8 mouse cellular contexts compared by ENCODE assay signal in the genomic region with DNA sequence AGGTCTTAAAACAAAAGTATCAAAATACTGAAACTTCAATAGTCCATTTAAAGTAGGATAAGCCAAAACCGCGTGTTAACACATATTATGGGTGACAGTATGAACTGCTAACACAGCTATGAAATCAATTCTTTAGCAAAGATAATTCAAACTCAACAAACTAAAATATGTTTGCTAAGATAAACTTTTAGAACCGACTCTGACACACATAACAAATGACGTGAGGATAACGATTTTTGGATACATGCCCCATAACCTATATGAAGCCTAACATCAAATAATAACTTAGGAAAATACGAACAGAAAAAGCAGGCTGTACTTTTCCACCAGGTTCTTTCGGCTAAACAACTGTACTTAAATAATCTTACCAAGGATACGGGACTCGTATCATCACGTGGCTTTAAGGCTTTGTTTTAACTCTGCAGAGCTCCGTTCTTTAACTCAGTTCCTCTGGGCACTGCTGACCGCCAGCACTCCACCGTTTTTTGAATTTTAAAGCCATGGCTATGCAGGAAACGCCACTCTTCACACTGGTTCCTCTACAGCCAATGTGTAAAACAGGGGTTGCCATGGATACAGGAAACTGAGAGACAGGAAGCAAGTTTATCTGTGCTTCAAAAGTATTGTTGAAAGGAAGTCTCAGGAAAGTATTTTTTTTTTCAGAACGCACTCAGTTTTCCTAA.
A peak's percentile ranks its signal among the peaks of the same experiment; 100 is the strongest.
DNase-seq lines count a peak whose midpoint lies in the region; ATAC-seq and TF ChIP-seq lines count a peak whose summit lies in the region.

No protein-coding gene starts in this region.

- H3K4me1 ChIP-seq in neural tube, embryonic 11.5 days (ENCODE audit: control insufficient read depth, insufficient read depth, low read length) = no peaks in the 10 kb centered on the region
- H3K4me1 ChIP-seq in liver, embryonic 14.5 days (replicated peaks; ENCODE audit: control insufficient read depth in 2 of 2, insufficient read depth in 2 of 2, low read length in 1 of 2) = peaks cover 0 to 7% of the 10 kb centered on the region in 2 experiments; a peak in 1 of 4 replicates

- intact Hi-C loops in heart, postnatal 10 days (cut with DNase I) = no loop called here

- no peak overlapping the region for H3K4me2 ChIP-seq in neural tube, embryonic 11.5 days (ENCODE audit: low read depth)
- H3K4me2 ChIP-seq in liver, embryonic 14.5 days (ENCODE audit: low read depth) = peak overlapping the region; percentile 44

- H3K9ac ChIP-seq in neural tube, embryonic 11.5 days (ENCODE audit: low read length) = no peak overlapping the region
- 0 out of 2 replicates have a peak overlapping the region, but pooled peaks have one; percentile 23 for H3K9ac ChIP-seq in liver, embryonic 14.5 days (replicated peaks)

- H3K27me3 ChIP-seq in neural tube, embryonic 11.5 days (ENCODE audit: control insufficient read depth, insufficient read depth, low read length) = no peaks in the 10 kb centered on the region
- H3K27me3 ChIP-seq in liver, embryonic 14.5 days (ENCODE audit: control insufficient read depth, insufficient read depth, low read length) = no peaks in the 10 kb centered on the region

- no peaks in the 10 kb centered on the region for H3K9me3 ChIP-seq in neural tube, embryonic 11.5 days (ENCODE audit: control insufficient read depth, low read length)
- H3K9me3 ChIP-seq in liver, embryonic 14.5 days (ENCODE audit: control insufficient read depth, low read length) = no peaks in the 10 kb centered on the region

- DNase-seq in neural tube, embryonic 11.5 days (ENCODE audit: low spot score) = peak; percentile 14
- DNase-seq in neural tube, embryonic 10.5 days (ENCODE audit: extremely low spot score, low spot score) = no peak
- peak; percentile 39 for DNase-seq in c-Kit-positive CD71-positive TER-119-negative erythroid progenitor cells, embryonic 14.5 days (ENCODE audit: low read depth)
- peak; percentile 66 to 74 for DNase-seq in heart, postnatal 10 days
- DNase-seq in liver, embryonic 14.5 days (ENCODE audit: low read depth in 3 of 3, low spot score in 3 of 3) = peak; percentile 20 to 37 (median 27)
- DNase-seq in testis, postnatal 14 days (ENCODE audit: low spot score) = no peak
- DNase-seq in retina, postnatal 1 day = no peak

- no peak for TF ChIP-seq CTCF in liver, embryonic 14.5 days (IDR thresholded peaks at IDR 0.05; ENCODE audit: low read depth)

- no peak for ATAC-seq in neural tube, embryonic 11.5 days (ENCODE audit: insufficient read depth, low FRiP score, low TSS enrichment)
- peak; percentile 64 for ATAC-seq in liver, embryonic 14.5 days (ENCODE audit: insufficient read depth)
- peak; percentile 80; the same call in 1 of the 2 replicates for ATAC-seq in neutrophil, adult 5-6 weeks (ENCODE audit: extremely low read depth, insufficient number of reproducible peaks, low FRiP score, poor library complexity, severe bottlenecking)

- no peaks in the 10 kb centered on the region for H3K36me3 ChIP-seq in neural tube, embryonic 11.5 days (ENCODE audit: control insufficient read depth, insufficient read depth, low read length)
- peaks cover 3% of the 10 kb centered on the region for H3K36me3 ChIP-seq in liver, embryonic 14.5 days (replicated peaks; ENCODE audit: control insufficient read depth, insufficient read depth, low read depth)

- H3K27ac ChIP-seq in neural tube, embryonic 11.5 days (ENCODE audit: low read depth, low read length) = no peak overlapping the region
- 0 out of 2 replicates have a peak overlapping the region, but pooled peaks have one; percentile 13 for H3K27ac ChIP-seq in liver, embryonic 14.5 days

- TF ChIP-seq EP300 in liver, embryonic 14.5 days (IDR thresholded peaks at IDR 0.05; ENCODE audit: low read depth) = no peak

- 80% methylated on average over 15 of the region's 15 CpGs for WGBS in neural tube, embryonic 11.5 days
- WGBS in liver, embryonic 14.5 days (ENCODE audit: insufficient replicate concordance) = 11% methylated on average over 15 of the region's 15 CpGs

- H3K4me3 ChIP-seq in neural tube, embryonic 11.5 days (ENCODE audit: low read depth, low read length) = no peak overlapping the region
- H3K4me3 ChIP-seq in liver, embryonic 14.5 days (ENCODE audit: insufficient read depth in 1 of 2, low read depth in 2 of 2, low read length in 2 of 2) = peak overlapping the region; percentile 24 to 29; a peak in 3 of 4 replicates

Comparison
In these comparisons a context has a peak if more than half of its experiments do, and no peak if none do; other contexts are left out.
1. DNase-seq: peak in neural tube, embryonic 11.5 days (single experiment), c-Kit-positive CD71-positive TER-119-negative erythroid progenitor cells, embryonic 14.5 days (single experiment), heart, postnatal 10 days (2 of 2) and liver, embryonic 14.5 days (3 of 3); none in neural tube, embryonic 10.5 days (single experiment), testis, postnatal 14 days (single experiment) and retina, postnatal 1 day (single experiment).